Mouse (Mus musculus): ENCODE results near the gene Fbxo41. TPM values are rescaled to one million over a fixed set of nuclear protein-coding genes. Genes with fewer than 3 reads are reported as not detected.

The Fbxo41 gene
- total RNA-seq (2015) (not detected in 2 replicates), total RNA-seq (2017) (not detected in 2 replicates)

- ATAC-seq (replicated peaks; ENCODE audit: poor library complexity): peak; percentile 42; the same call in 1 of the 2 replicates
Measured at GRCm38 (mm10) chr6:85502911-85503250, at the start of gene Fbxo41. Fbxo41 (minus strand) TSS chr6:85502994.

DNA sequence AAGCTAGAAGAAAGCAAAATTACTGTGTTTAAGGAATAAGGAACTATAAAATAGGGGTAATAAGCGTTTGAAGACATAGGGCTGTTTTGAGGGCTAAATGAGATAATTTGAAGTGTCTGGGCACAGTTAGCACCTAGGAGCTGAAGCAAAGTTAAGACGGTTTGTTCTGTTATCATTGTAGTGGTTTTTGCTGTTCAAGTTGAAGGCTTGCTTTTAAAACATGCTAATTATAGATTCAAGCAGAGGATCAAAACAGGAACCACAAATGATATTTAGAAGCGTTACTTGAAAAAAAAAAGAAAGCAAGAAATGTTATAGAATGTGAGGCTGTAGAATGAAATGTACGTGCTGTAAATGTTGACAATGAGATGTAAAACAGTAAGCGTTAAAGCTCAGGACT lies 44.8 kb upstream of the Fbxo41 start:
- ATAC-seq (replicated peaks; ENCODE audit: poor library complexity): no peak

GRCm38 (mm10) chr6:85544251-85544881 lies 41.6 kb upstream of the Fbxo41 start:
- no peak for ATAC-seq (replicated peaks; ENCODE audit: poor library complexity)

DNA sequence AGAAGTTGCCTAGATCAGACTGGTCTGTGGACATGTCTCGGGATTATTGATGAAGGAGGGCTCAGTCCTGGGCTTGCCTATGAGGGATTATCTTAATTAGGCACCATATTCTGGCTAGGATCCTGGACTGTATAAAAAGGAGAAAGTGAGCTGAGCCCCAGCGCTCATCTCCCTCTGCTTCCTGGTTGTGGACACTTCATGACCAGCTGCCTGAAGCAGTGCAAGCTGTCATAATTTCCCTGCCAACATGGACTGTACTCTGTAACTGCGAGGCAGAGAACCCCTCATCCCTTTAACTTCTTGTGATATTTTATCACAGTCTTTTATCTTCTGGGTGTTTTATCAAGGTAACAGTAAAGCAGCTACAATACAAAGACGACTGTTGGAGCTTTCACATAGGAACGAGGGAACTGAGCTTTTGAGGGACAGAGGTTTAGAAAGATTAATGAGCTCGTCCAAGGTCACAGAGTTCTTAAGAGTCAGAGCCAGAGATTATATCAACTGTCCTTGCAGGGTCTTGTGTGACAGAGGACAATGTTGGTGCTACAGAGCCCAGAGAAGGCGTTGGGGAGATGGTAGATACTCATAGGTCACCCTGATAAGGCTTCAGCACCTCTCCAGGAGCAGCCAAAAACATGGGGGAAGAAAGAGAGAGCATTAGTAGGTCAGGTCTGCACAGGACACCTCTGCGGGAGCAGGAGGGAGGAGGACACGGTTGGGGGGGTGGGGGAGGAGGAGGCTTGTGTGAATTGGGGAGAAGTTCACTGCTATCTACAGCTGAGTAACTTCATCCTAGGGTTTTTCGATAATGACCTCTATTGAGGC lies 40.8 kb upstream of the Fbxo41 start:
- ATAC-seq (replicated peaks; ENCODE audit: poor library complexity): no peak

- no peak for ATAC-seq (replicated peaks; ENCODE audit: poor library complexity)
Measured at GRCm38 (mm10) chr6:85522825-85523224, 20.0 kb upstream of the Fbxo41 start.

- ATAC-seq (replicated peaks; ENCODE audit: poor library complexity): no peak
Measured at GRCm38 (mm10) chr6:85522026-85522425, 19.2 kb upstream of the Fbxo41 start.

- no peak for ATAC-seq (replicated peaks; ENCODE audit: poor library complexity)
Measured at GRCm38 (mm10) chr6:85518091-85518693, 15.4 kb upstream of the Fbxo41 start.

GRCm38 (mm10) chr6:85515941-85516340 lies 13.1 kb upstream of the Fbxo41 start:
- no peak for ATAC-seq (replicated peaks; ENCODE audit: poor library complexity)

DNA sequence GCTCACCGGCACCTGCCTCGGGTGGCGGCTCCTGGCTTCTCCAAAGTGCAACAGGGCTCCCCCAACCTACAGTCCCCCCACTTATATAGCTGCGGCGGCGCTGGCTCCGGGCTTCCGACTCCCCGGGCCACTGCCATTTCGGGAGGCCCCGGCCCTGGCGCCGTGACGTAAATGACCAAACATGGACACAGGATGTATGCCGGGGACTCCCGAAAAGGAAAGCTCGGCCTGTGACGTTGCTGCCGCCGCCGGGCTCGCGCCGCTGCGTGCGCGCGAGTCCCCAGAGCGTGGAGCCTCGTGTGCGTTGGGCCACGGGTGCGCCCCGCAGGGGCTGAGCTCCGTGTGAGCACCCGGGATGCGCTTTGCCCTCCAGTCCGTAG lies 10.7 kb upstream of the Fbxo41 start, which contains the start of gene Egr4:
TSS of gene Egr4 (minus strand) at position 59 of the 380 bp plus-strand sequence.
- ATAC-seq (replicated peaks; ENCODE audit: poor library complexity): peak; percentile 62

DNA sequence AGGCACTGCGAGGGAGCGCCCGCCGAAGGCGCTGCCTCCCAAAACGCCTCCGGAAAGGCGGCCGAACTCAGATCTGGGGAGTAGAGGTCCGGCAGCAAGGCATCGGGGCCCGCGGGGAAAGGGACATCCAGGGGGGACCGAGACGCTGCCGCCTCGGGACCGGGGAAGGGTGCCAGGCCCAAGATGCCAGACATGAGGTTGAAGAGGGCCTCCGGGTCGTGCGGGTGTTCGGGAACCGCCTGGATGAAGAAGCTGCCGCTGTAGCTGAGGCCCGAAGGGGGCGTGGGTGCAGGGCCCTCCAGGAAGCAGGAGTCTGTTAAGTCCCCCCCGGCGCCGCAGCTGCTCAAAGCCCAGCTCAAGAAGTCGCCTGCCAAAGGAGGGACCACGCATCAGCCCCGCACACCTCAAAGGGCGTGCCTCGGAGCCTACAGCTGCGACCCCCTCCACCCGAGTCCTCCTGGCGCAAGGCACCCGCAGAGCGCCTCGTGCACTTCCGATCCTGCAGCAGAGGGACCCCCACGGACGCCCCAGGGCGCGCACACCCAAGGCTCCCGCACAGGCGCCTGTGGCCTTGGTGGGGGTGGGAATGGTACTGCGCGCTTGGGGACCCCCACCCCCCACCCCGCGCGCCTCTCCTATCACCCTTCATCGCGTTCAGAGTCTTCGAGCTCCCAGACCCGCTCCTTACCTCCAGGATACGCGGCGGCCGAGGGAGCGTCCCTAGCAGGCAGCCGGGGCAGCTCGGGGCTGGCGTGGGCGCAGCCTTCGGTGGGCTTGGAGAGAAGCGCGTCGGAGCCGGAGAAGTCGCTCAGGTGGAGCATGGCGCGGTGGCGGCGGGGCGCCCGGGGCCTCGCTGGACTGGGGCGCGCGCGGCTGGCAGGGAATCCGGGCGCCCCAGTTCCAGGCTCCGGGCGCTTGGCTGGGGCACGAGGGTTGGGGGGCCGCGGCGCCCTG lies 10.1 kb upstream of the Fbxo41 start:
- no peak for ATAC-seq (replicated peaks; ENCODE audit: poor library complexity)

- no peak for ATAC-seq (replicated peaks; ENCODE audit: poor library complexity)
Measured at GRCm38 (mm10) chr6:85512056-85512440, 9.3 kb upstream of the Fbxo41 start.

- peak; percentile 61 for ATAC-seq (replicated peaks; ENCODE audit: poor library complexity)
Measured at GRCm38 (mm10) chr6:85511286-85512055, 8.7 kb upstream of the Fbxo41 start.

DNA sequence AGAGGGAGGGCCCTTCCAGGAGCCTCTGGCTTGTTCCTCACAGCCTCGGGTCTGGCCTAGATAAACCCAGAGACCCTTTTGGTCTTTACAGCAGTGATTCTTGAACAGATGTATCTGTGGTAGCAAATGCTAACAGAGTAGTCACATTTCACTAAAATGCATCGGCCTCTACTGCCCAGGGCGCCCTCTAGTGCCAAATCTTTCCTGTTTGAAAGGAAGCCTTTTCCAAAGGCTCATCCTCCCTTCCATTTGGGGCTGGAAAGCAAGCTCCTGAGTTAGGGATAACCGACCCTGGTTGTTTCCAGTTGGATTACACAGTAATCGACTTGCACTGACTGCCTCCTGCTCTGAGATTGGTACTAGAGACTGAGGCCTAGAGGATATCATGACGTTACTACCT lies 7.7 kb upstream of the Fbxo41 start:
- ATAC-seq (replicated peaks; ENCODE audit: poor library complexity): 0 out of 2 replicates have a peak, but pooled peaks have one; percentile 27

DNA sequence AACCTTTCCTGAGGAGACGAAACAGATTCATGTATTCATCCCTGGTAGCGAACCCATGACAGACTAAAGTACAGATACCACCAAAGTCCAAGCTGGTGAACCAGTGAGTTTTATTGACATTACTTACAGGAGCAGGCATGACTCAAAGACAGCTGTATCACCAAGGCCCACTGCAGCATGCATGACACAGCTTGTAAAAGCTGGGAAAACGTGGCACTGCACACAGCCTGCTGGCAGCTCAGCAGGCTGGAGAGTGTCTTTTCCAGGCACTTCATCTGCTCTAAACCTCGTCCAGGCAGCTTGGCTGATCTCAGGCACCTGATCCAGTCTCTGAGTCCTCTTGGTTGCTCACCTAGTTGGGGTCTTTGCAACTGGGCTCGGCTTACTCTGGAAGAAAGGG lies 5.8 kb upstream of the Fbxo41 start:
- ATAC-seq (replicated peaks; ENCODE audit: poor library complexity): no peak

- no peak for ATAC-seq (replicated peaks; ENCODE audit: poor library complexity)
Measured at GRCm38 (mm10) chr6:85504908-85505307, 2.1 kb upstream of the Fbxo41 start.

GRCm38 (mm10) chr6:85502103-85502910 lies 487 bp downstream of the Fbxo41 start:
- no peak for ATAC-seq (replicated peaks; ENCODE audit: poor library complexity)

DNA sequence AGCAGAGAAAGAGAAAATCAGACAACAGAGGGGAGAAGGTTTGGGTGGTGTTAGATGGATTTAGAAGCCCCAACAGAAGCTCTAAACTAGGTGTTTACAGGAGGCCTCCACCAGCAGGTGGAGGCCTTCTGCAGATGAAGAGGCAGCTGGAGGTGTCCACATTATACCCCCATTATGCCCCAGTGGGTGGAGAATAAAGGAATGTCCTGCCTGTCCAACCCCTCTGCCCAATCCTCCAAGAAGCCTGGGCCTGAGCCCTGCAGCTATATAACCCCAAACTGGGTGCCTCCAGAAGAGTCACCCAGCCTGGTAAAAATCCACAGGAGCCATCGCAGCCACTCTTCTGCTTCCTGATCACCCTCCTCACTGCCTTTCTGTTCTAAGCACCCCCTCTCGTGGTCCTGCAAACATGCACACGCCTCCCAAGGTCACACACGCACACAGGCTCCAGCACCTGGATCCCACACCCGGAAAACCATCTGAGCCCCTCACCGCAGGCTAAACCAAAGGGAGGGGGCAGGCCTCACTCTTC lies 1.2 kb downstream of the Fbxo41 start:
- no peak for ATAC-seq (replicated peaks; ENCODE audit: poor library complexity)

- no peak for ATAC-seq (replicated peaks; ENCODE audit: poor library complexity)
Measured at GRCm38 (mm10) chr6:85500416-85500815, 2.4 kb downstream of the Fbxo41 start.

- ATAC-seq (replicated peaks; ENCODE audit: poor library complexity): no peak
Measured at GRCm38 (mm10) chr6:85498147-85498546, 4.6 kb downstream of the Fbxo41 start.
